Mouse (Mus musculus) ES-E14 (cell line): Measurements from ENCODE around the gene Tspo2. TPM values are rescaled to one million over a fixed set of nuclear protein-coding genes. Genes with fewer than 3 reads are reported as not detected.

Source experiments
- DNase-seq: peaks from one replicate; pipeline ENCODE4 v3.0.0-alpha.2; 2013; ENCODE audit warnings: low read depth, low spot score
- H3K27ac ChIP-seq: 2 replicates; pipeline ENCODE4 v1.5.1; 2012; ENCODE audit warnings: low read depth, mild to moderate bottlenecking, low read length, moderate library complexity, mixed read lengths; ENCODE audit not compliant: poor library complexity, insufficient read depth, severe bottlenecking
- H3K36me3 ChIP-seq: 2 replicates; pipeline ENCODE4 v1.6.1; 2012; ENCODE audit warnings: mild to moderate bottlenecking, low read length, moderate library complexity, mixed read lengths; ENCODE audit not compliant: control insufficient read depth, poor library complexity, insufficient read depth, severe bottlenecking
- H3K4me1 ChIP-seq, 2 experiments: fragments of 150-350 bp in 1 of 2; sonication (generic) in 1 of 2; 2 replicates each; pipeline ENCODE4 v1.6.1; 2012; ENCODE audit warnings: low read length in 2 of 2, mild to moderate bottlenecking in 1 of 2, mixed read lengths in 1 of 2; ENCODE audit not compliant: control insufficient read depth in 2 of 2, insufficient read depth in 2 of 2, poor library complexity in 1 of 2
- H3K4me3 ChIP-seq, 2 experiments: fragments of 150-350 bp in 1 of 2; sonication (generic) in 1 of 2; 2 replicates each; pipeline ENCODE4 v1.5.1; 2012; ENCODE audit warnings: low read length in 2 of 2, low read depth in 1 of 2, mild to moderate bottlenecking in 1 of 2, mixed read lengths in 1 of 2; ENCODE audit not compliant: insufficient read depth in 1 of 2, poor library complexity in 1 of 2, severe bottlenecking in 1 of 2
- H3K9ac ChIP-seq: 2 replicates; pipeline ENCODE4 v1.6.1; 2012; ENCODE audit warnings: low read depth, mild to moderate bottlenecking, low read length, mixed read lengths; ENCODE audit not compliant: poor library complexity, insufficient read depth, severe bottlenecking
- H3K9me3 ChIP-seq: fragments of 150-350 bp; sonication (generic); 2 replicates; pipeline ENCODE4 v1.6.1; 2012; ENCODE audit warnings: low read depth, mild to moderate bottlenecking, low read length; ENCODE audit not compliant: control insufficient read depth, insufficient read depth
- CHD2 ChIP-seq: IDR thresholded peaks from 2 replicates; pipeline ENCODE4 v1.6.1; 2014; ENCODE audit warnings: mild to moderate bottlenecking, low read depth, low read length, inconsistent platforms
- HCFC1 ChIP-seq: IDR thresholded peaks from 2 replicates; pipeline ENCODE4 v1.6.1; 2012; ENCODE audit warnings: low read length, inconsistent platforms, borderline replicate concordance; ENCODE audit not compliant: insufficient read depth
- MAFK ChIP-seq: IDR thresholded peaks from 2 replicates; pipeline ENCODE4 v1.6.1; 2014; ENCODE audit warnings: mild to moderate bottlenecking, low read depth, low read length, inconsistent platforms; ENCODE audit not compliant: insufficient read depth
- ZC3H11A ChIP-seq: IDR thresholded peaks from 2 replicates; pipeline ENCODE4 v1.6.1; 2012; ENCODE audit warnings: low read depth, mild to moderate bottlenecking, inconsistent platforms, low read length, borderline replicate concordance
- ZNF384 ChIP-seq: IDR thresholded peaks from 2 replicates; pipeline ENCODE4 v1.6.1; 2012; ENCODE audit warnings: low read depth, low read length, inconsistent platforms
- in situ Hi-C, 2 experiments: fragments of 600-800 bp; cut with MboI; formaldehyde crosslinking; loops; one replicate each; pipeline ENCODE4 v1.15.1; 2025; ENCODE audit warnings: low sequenced_read_pairs in 2 of 2, inconsistent platforms in 1 of 2; ENCODE audit not compliant: unreplicated experiment in 2 of 2
- total RNA-seq: library from RNA; depleted of rRNA; stranded (reverse); fragments of 300-350 nt; gene quantifications from 2 replicates; pipeline ENCODE4 v1.2.3, GENCODE M21; 2012

The Tspo2 gene
- total RNA-seq, 1 experiment: not detected

GRCm38 (mm10) chr17:48419571-48419970, 31.8 kb downstream of the Tspo2 start:
- H3K9ac ChIP-seq: no peak overlapping the region
- no peak overlapping the region for H3K4me3 ChIP-seq
- peaks cover 27% of the 10 kb centered on the region for H3K36me3 ChIP-seq
- DNase-seq: no peak
- no peak for TF ChIP-seq CHD2
- no peak for TF ChIP-seq ZC3H11A
- TF ChIP-seq HCFC1: no peak
- no peak for TF ChIP-seq ZNF384
- no peak for TF ChIP-seq MAFK
- no peaks in the 10 kb centered on the region for H3K9me3 ChIP-seq
- in situ Hi-C loops: no loop called here
- peaks cover 0 to 5% of the 10 kb centered on the region in 2 experiments; a peak in 2 of 4 replicates for H3K4me1 ChIP-seq
- no peak overlapping the region for H3K27ac ChIP-seq

DNA sequence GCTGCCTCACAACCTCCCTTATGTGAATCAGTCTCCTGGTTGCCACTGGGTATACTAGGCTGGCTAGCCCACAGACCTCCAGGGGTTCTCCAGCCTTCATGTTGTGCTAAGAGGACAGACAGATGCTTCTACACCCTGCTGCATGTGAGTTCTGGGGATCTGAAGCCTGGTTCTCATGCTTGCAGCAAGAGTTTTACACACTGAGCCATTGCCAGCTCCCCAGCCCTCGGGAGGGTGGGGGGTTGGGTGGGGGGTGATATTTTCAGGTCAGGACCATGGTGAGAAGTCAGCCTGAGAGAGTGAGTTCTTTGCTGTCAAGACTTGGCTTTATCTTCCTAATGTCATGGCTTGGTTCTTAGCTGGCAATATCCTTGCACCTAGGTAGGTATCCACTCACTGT, 32.5 kb downstream of the Tspo2 start:
- H3K9ac ChIP-seq: no peak overlapping the region
- H3K4me1 ChIP-seq: peaks cover 0 to 5% of the 10 kb centered on the region in 2 experiments; a peak in 2 of 4 replicates
- TF ChIP-seq ZNF384 (no peak), MAFK (no peak), CHD2 (no peak), ZC3H11A (no peak)
- H3K27ac ChIP-seq: no peak overlapping the region
- H3K9me3 ChIP-seq: no peaks in the 10 kb centered on the region
- peaks cover 32% of the 10 kb centered on the region for H3K36me3 ChIP-seq
- no peak overlapping the region for H3K4me3 ChIP-seq
- no peak for DNase-seq
- in situ Hi-C loops: no loop called here

GRCm38 (mm10) chr17:48418174-48418573, 33.1 kb downstream of the Tspo2 start:
- in situ Hi-C loops: no loop called here

GRCm38 (mm10) chr17:48417521-48417920, 33.8 kb downstream of the Tspo2 start:
- Histone ChIP-seq H3K27ac (no peak overlapping the region), H3K4me1 (no peaks in the 10 kb centered on the region), H3K4me3 (no peak overlapping the region), H3K9me3 (no peaks in the 10 kb centered on the region), H3K9ac (no peak overlapping the region), H3K36me3 (peaks cover 33% of the 10 kb centered on the region)
- TF ChIP-seq ZNF384: no peak
- no peak for TF ChIP-seq ZC3H11A
- no peak for TF ChIP-seq CHD2
- no peak for TF ChIP-seq MAFK
- TF ChIP-seq HCFC1: no peak
- no peak for DNase-seq
- in situ Hi-C loops: no loop called here

More at GRCm38 (mm10) chr17:48418174-48418573, 33.1 kb downstream of the Tspo2 start:
- DNase-seq: no peak
- H3K9ac ChIP-seq: no peak overlapping the region
- TF ChIP-seq MAFK (no peak), ZNF384 (no peak), HCFC1 (no peak), ZC3H11A (no peak)
- H3K4me3 ChIP-seq: no peak overlapping the region
- H3K9me3 ChIP-seq: no peaks in the 10 kb centered on the region
- peaks cover 32% of the 10 kb centered on the region for H3K36me3 ChIP-seq
- H3K27ac ChIP-seq: no peak overlapping the region
- H3K4me1 ChIP-seq: peaks cover 0 to 2% of the 10 kb centered on the region in 2 experiments; a peak in 2 of 4 replicates
